Mouse (Mus musculus): Measurements from ENCODE around the gene Alg2. TPM values are rescaled to one million over a fixed set of nuclear protein-coding genes. Genes with fewer than 3 reads are reported as not detected.
A peak's percentile ranks its signal among the peaks of the same experiment; 100 is the strongest.

The Alg2 gene
- total and polyA plus RNA-seq, 2 experiments from 2014 or later = 194 to 259 TPM

DNA sequence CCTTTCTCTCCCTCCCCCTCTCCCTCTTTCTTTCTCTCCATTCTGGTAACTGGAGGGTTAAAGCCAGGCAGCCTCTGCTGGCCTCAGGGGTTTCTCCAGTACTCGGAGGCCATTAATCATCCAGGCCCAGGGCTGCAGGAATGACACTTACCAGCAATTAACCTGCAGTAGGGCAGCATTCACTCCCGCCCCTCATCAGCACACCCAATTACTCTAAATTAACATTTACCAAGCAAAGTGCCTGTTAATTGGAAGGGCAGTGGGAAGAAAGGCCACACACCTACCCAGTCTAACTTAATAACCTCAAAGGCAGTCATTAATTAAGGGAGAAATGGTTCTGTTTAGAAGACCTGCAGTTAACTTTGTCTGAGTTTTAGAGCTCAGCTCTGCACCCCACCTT lies 49.8 kb downstream of the Alg2 start:
- Histone ChIP-seq H3K27me3 (ENCODE audit: insufficient read depth, low read length) (no peaks in the 10 kb centered on the region), H3K9ac (no peak overlapping the region), H3K4me1 (ENCODE audit: insufficient read depth) (no peaks in the 10 kb centered on the region), H3K36me3 (ENCODE audit: insufficient read depth) (no peaks in the 10 kb centered on the region), H3K27ac (ENCODE audit: low read depth, low read length) (no peak overlapping the region), H3K4me2 (ENCODE audit: low read depth) (no peak overlapping the region), H3K4me3 (ENCODE audit: low read depth, low read length) (no peak overlapping the region), H3K9me3 (ENCODE audit: low read length) (no peaks in the 10 kb centered on the region)
- no peak for DNase-seq
- TF ChIP-seq CTCF (IDR thresholded peaks at IDR 0.05; ENCODE audit: low read depth) = no peak
- no peak for ATAC-seq
- WGBS = 21% methylated on average over 2 of the region's 2 CpGs

DNA sequence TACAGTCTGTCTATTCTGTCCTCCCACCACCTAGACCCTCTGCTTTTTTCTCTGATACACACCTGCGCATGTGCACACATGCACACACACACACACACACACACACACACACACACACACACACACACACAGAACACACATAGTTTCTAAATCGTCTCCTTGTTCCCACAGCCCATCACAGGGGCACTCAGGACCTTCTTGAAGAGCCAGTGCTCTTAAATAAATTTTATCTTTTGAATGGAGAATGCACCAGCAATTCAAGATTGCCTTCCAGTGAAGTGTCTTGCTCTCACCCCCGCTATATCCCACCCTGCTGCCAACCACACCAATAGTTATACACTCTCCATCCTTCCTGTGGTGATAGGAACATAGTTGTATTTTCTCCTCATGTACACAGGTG lies 51.2 kb downstream of the Alg2 start:
- WGBS = 91% methylated on average over 3 of the region's 3 CpGs
- H3K4me1 ChIP-seq (ENCODE audit: insufficient read depth) = no peaks in the 10 kb centered on the region
- no peak for TF ChIP-seq CTCF (IDR thresholded peaks at IDR 0.05; ENCODE audit: low read depth)

DNA sequence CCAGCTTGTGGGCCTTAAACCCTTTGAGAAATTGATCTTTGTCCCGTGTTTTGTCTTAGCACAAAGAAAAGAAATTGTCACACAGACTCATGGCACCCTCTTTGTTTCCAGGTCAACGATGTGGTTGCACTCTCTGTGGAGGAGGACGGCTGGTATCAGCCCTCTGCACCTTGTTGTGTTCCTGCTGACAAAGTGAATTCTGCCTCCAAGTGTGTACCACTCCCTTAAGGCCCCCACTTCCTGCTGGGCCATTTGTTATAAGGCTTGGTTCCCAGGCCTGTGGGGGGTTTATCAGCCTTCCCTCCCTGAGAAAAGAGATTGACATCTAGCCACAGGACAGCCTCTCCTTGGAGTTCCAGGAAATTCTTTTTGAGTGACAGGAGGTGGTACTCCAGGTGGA lies 51.9 kb downstream of the Alg2 start:
- DNase-seq (no peak), ATAC-seq (no peak)
- H3K4me1 ChIP-seq (ENCODE audit: insufficient read depth) = no peaks in the 10 kb centered on the region
- no peaks in the 10 kb centered on the region for H3K36me3 ChIP-seq (ENCODE audit: insufficient read depth)
- no peak overlapping the region for H3K4me2 ChIP-seq (ENCODE audit: low read depth)
- H3K9me3 ChIP-seq (ENCODE audit: low read length) = no peaks in the 10 kb centered on the region
- H3K27me3 ChIP-seq (ENCODE audit: insufficient read depth, low read length) = no peaks in the 10 kb centered on the region
- TF ChIP-seq CTCF (IDR thresholded peaks at IDR 0.05; ENCODE audit: low read depth) = no peak
- no peak overlapping the region for H3K27ac ChIP-seq (ENCODE audit: low read depth, low read length)
- no peak overlapping the region for H3K4me3 ChIP-seq (ENCODE audit: low read depth, low read length)
- 30% methylated on average over 3 of the region's 3 CpGs for WGBS
- H3K9ac ChIP-seq = no peak overlapping the region

More for the DNA sequence above, 51.2 kb downstream of the Alg2 start:
- Histone ChIP-seq H3K36me3 (ENCODE audit: insufficient read depth) (no peaks in the 10 kb centered on the region), H3K27me3 (ENCODE audit: insufficient read depth, low read length) (no peaks in the 10 kb centered on the region), H3K27ac (ENCODE audit: low read depth, low read length) (no peak overlapping the region), H3K9me3 (ENCODE audit: low read length) (no peaks in the 10 kb centered on the region), H3K4me2 (ENCODE audit: low read depth) (no peak overlapping the region), H3K9ac (no peak overlapping the region), H3K4me3 (ENCODE audit: low read depth, low read length) (no peak overlapping the region)
- no peak for DNase-seq
- ATAC-seq = no peak

DNA sequence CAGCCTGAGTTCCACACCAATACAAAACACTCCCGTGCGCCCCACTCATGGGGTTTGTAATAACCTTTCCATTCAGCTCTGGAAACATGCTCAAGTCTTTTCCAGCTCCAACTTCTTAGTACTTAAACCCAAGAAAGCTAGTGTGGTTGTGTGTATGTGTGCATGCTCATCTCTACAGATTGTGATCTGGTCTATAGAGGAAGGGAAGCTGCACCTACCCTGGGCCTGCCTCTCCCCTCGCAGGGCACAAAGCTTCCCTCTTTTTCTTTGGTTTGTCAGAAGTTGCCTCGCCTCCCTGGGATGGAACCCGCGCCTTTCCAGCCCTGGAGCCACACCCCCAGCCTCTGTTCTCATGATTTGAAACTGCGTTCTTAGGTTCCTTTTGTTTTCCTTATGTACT lies 53.9 kb downstream of the Alg2 start:
- no peaks in the 10 kb centered on the region for H3K36me3 ChIP-seq (ENCODE audit: insufficient read depth)
- no peaks in the 10 kb centered on the region for H3K9me3 ChIP-seq (ENCODE audit: low read length)
- H3K9ac ChIP-seq = no peak overlapping the region
- H3K27ac ChIP-seq (ENCODE audit: low read depth, low read length) = no peak overlapping the region
- no peak overlapping the region for H3K4me3 ChIP-seq (ENCODE audit: low read depth, low read length)
- DNase-seq (no peak), ATAC-seq (no peak)
- no peaks in the 10 kb centered on the region for H3K4me1 ChIP-seq (ENCODE audit: insufficient read depth)
- TF ChIP-seq CTCF (IDR thresholded peaks at IDR 0.05; ENCODE audit: low read depth) = no peak
- H3K27me3 ChIP-seq (ENCODE audit: insufficient read depth, low read length) = no peaks in the 10 kb centered on the region
- H3K4me2 ChIP-seq (ENCODE audit: low read depth) = no peak overlapping the region
- WGBS = 34% methylated on average over 7 of the region's 7 CpGs

DNA sequence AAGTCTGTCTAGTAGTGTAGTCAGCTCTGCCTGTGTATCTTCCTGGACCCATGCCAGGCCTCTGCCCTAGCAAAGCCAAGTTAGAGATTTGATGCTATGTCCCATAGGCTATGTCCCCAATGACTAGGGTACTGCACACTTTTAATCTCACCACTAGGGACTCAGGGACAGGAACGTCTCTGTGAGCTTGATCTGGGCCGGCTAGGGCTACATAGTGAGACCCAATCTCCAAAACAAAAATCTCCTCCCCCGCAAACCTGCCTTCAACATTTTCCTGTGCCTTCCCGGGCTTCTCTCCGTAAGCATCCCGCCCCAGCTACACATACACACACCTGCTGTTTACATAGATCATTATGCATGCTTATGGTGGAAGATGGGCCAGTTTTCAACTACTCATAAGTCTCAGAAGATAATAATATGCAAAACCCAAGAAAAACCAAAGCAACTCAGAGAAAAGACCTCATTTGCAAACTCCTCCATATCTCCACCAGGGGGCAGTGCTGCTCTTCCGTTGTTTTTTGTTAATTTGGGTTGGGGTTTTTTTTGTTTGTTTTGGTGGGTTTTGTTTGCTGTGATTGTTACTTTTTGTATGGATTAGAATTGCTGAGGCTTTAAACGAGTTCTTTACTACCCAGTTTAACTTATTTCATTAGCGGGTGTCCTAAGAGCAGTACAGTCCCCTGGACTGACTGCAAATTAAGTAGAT lies 54.7 kb downstream of the Alg2 start:
- Histone ChIP-seq H3K9me3 (ENCODE audit: low read length) (no peaks in the 10 kb centered on the region), H3K27ac (ENCODE audit: low read depth, low read length) (no peak overlapping the region), H3K9ac (no peak overlapping the region), H3K36me3 (ENCODE audit: insufficient read depth) (no peaks in the 10 kb centered on the region), H3K27me3 (ENCODE audit: insufficient read depth, low read length) (no peaks in the 10 kb centered on the region), H3K4me2 (ENCODE audit: low read depth) (no peak overlapping the region), H3K4me1 (ENCODE audit: insufficient read depth) (no peaks in the 10 kb centered on the region), H3K4me3 (ENCODE audit: low read depth, low read length) (no peak overlapping the region)
- peak; percentile 84 for DNase-seq
- TF ChIP-seq CTCF (IDR thresholded peaks at IDR 0.05; ENCODE audit: low read depth) = peak; percentile 84
- 0 out of 2 replicates have a peak, but pooled peaks have one; percentile 24 for ATAC-seq
- 21% methylated on average over 9 of the region's 9 CpGs for WGBS

DNA sequence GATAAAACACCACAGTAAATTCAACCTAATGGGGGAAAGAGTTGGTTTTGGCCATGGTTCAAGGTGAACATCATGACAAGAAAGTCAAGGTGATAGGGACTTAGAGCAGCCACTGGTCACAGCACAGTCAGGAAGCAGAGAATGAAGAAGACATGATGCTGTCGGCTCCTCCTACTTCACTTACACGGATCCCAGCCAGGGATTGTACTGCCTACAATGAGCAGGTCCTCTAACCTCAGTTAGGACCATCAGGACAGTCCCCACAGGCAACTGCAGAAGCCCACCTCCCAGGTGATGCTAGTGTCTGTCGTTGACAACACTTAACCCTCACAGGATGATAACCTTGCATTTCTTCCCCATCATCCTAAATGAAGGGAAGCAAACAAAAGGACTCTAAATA lies 56.3 kb downstream of the Alg2 start:
- no peaks in the 10 kb centered on the region for H3K9me3 ChIP-seq (ENCODE audit: low read length)
- ATAC-seq (no peak), DNase-seq (no peak)
- H3K4me3 ChIP-seq (ENCODE audit: low read depth, low read length) = no peak overlapping the region
- H3K36me3 ChIP-seq (ENCODE audit: insufficient read depth) = no peaks in the 10 kb centered on the region
- H3K27ac ChIP-seq (ENCODE audit: low read depth, low read length) = no peak overlapping the region
- H3K4me2 ChIP-seq (ENCODE audit: low read depth) = no peak overlapping the region
- 59% methylated on average over 3 of the region's 3 CpGs for WGBS
- no peak for TF ChIP-seq CTCF (IDR thresholded peaks at IDR 0.05; ENCODE audit: low read depth)
- H3K4me1 ChIP-seq (ENCODE audit: insufficient read depth) = no peaks in the 10 kb centered on the region
- H3K9ac ChIP-seq = no peak overlapping the region
- no peaks in the 10 kb centered on the region for H3K27me3 ChIP-seq (ENCODE audit: insufficient read depth, low read length)

Other genes starting within 250 kb of the Alg2 start
- gene Tgfbr1, start 121.1 kb downstream of the Alg2 start, total RNA-seq (2014; rRNA removed) = 46.9 and 47.5 TPM in 2 replicates
- 13.9 and 16.8 TPM in 2 replicates for gene Tgfbr1, start 121.1 kb downstream of the Alg2 start, polyA plus RNA-seq (2015; fragmentation: Nextera tagmentation; extraction: Ambion mirVana)
- 233 and 244 TPM in 2 replicates for gene Sec61b, start 325 bp upstream of the Alg2 start, total RNA-seq (2014; rRNA removed)
- 254 and 312 TPM in 2 replicates for gene Sec61b, start 325 bp upstream of the Alg2 start, polyA plus RNA-seq (2015; fragmentation: Nextera tagmentation; extraction: Ambion mirVana)

All from forebrain, postnatal 0 days (tissue).